Mouse (Mus musculus): ENCODE data around the gene Hrh3. TPM values are rescaled to one million over a fixed set of nuclear protein-coding genes. Genes with fewer than 3 reads are reported as not detected.

Gene Hrh3
- polyA plus RNA-seq (2016; fragmentation: Nextera tagmentation; extraction: Ambion mirVana), result 0.15 and 0.27 TPM in 2 replicates

DNA sequence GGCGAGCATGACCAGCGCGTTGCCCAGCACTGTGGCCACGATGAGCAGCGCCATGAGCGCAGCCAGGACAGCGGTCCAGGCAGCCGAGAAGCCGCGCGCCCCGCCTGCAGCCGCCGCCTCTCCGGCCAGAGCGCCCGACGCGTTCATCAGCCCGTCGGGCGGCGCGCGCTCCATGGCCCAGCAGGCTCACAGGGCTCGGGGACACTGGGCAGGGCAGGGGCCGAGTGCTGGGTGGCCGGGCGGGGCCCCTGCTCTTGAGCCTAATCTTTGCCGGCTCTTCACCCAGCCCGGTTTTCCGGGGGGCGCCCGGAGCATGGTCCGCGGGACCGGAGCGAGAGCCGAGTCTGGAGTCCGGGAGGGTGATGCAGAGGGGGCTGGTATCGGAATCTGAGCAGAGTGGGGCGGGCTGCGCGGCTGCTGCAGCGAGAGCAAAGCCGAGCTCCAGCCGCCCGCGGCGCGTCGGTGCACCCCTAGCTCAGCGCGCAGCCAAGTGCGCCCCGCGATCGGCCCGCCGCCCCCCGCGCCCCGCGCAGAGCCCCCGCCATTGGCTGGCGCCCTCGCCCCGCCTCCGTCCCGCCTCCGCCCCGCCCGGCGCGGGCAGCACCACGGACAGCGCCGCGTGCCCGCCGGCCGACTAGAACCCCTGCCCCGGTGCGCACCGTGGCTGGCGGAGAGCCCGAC, at the start of gene Hrh3:
Gene Hrh3, minus strand, starts transcription at position 511 of the 681 bp plus-strand sequence.
- peak; percentile 85 for ATAC-seq (ENCODE audit: insufficient number of reproducible peaks, insufficient read depth, low FRiP score, low TSS enrichment, low read depth)

DNA sequence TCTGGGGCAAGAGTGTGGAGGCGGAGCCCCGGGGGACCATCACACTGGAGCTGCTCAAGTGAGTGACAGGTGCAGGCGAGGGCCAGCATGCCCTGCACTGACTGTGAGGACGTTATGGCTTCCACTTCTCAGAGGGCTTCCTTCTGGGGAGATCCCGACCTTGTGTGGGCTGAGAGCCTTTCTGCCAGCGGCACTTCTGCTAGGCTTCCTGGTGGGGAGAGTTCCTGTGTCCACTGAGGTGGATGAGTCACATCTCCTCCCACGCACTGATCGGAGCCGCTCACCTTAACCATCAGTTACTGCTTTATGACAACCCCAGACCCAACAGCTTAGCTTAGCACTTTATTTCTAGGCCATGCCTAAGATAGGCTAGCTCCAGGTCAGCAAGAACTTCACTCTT, 44.3 kb upstream of the Hrh3 start:
- ATAC-seq (ENCODE audit: insufficient number of reproducible peaks, insufficient read depth, low FRiP score, low TSS enrichment, low read depth), result no peak
- H3K4me1 ChIP-seq (replicated peaks), result no peaks in the 10 kb centered on the region
- peaks cover 86% of the 10 kb centered on the region for H3K36me3 ChIP-seq
- no peak overlapping the region for H3K4me2 ChIP-seq
- H3K9me3 ChIP-seq, result no peaks in the 10 kb centered on the region
- H3K9ac ChIP-seq (replicated peaks), result no peak overlapping the region
- 83% methylated on average over 9 of the region's 9 CpGs for WGBS
- H3K27ac ChIP-seq, result no peak overlapping the region
- no peaks in the 10 kb centered on the region for H3K27me3 ChIP-seq
- H3K4me3 ChIP-seq (replicated peaks), result no peak overlapping the region

More for the DNA sequence above, at the start of gene Hrh3:
- Histone ChIP-seq H3K4me2 (peak within 1 kb of the TSS; percentile 99), H3K27ac (no peak within 1 kb of the TSS), H3K4me3 (replicated peaks) (peak within 1 kb of the TSS; percentile 53), H3K36me3 (no peaks in the 10 kb centered on the region), H3K4me1 (replicated peaks) (peaks cover 22% of the 10 kb centered on the region), H3K9ac (replicated peaks) (0 out of 2 replicates have a peak within 1 kb of the TSS, but pooled peaks have one; percentile 31), H3K9me3 (no peaks in the 10 kb centered on the region), H3K27me3 (peaks cover 85% of the 10 kb centered on the region)
- under 1% methylated on average over 81 of the region's 87 CpGs for WGBS

DNA sequence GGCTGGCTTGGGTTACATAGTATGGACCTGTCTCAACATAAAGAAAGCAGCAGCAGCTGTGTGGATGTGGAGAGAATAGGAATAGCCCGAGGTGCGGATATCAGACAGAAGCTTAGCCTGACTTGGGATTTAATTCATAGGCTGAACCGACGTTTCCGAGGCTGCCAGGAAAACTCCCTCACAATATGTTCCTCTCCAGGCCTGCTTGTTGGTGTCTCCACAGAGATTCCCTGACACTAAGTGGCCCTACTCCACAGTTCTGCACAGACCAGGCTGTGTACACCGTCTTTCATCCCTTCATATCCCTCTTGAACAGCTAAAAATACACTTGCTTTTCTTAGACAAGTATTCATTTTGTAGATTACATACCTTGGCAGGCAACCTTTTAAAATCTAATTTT, 43.1 kb upstream of the Hrh3 start:
- H3K9me3 ChIP-seq, result no peaks in the 10 kb centered on the region
- H3K9ac ChIP-seq (replicated peaks), result no peak overlapping the region
- H3K4me1 ChIP-seq (replicated peaks), result no peaks in the 10 kb centered on the region
- H3K4me2 ChIP-seq, result no peak overlapping the region
- H3K4me3 ChIP-seq (replicated peaks), result no peak overlapping the region
- peaks cover 77% of the 10 kb centered on the region for H3K36me3 ChIP-seq
- 89% methylated on average over 6 of the region's 6 CpGs for WGBS
- ATAC-seq (ENCODE audit: insufficient number of reproducible peaks, insufficient read depth, low FRiP score, low TSS enrichment, low read depth), result no peak
- no peak overlapping the region for H3K27ac ChIP-seq
- no peaks in the 10 kb centered on the region for H3K27me3 ChIP-seq

DNA sequence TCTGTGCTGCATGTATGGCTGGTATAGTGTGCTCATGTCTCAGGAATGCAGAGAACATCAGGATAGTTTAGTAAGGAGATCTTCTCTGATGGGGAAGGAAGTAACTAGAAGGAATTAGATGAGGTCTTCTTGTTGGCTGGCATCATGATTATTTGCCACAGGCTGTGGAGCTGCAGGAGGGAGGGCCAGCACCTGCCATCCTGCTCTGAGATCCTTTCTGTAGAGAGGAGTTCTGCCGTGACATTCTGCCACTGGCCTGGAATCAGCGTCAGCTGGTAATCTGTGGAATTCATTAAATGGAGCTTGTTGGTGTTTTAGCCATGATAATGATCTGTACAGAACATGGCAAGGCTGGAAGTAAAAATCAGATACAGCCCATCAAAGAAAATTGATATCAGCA, 41.8 kb upstream of the Hrh3 start:
- no peaks in the 10 kb centered on the region for H3K27me3 ChIP-seq
- no peak for ATAC-seq (ENCODE audit: insufficient number of reproducible peaks, insufficient read depth, low FRiP score, low TSS enrichment, low read depth)
- WGBS, result 88% methylated on average over 2 of the region's 2 CpGs
- no peak overlapping the region for H3K4me2 ChIP-seq
- H3K4me1 ChIP-seq (replicated peaks), result no peaks in the 10 kb centered on the region
- H3K36me3 ChIP-seq, result peaks cover 79% of the 10 kb centered on the region
- no peak overlapping the region for H3K4me3 ChIP-seq (replicated peaks)
- no peaks in the 10 kb centered on the region for H3K9me3 ChIP-seq
- H3K9ac ChIP-seq (replicated peaks), result no peak overlapping the region
- no peak overlapping the region for H3K27ac ChIP-seq

DNA sequence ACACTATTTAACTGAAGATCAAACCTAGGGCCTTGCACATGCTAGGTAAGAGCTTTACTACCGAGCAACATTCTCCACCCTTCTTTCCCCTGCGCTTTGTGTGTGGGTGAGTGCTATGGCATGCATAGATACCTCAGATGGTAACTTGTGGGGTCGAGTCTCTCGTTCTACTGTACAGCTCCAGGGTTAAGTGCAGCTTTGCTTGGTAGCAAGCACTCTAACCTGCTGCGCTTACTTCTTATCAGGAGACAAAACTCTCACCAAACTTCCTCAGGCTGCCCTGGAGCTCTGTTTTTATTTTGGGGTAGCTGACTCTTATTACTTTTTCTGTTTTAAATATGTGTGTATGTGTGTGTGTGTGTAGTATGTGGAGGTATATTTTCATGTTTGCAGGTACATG, 31.1 kb upstream of the Hrh3 start:
- H3K27me3 ChIP-seq, result no peaks in the 10 kb centered on the region
- H3K36me3 ChIP-seq, result peaks cover 14% of the 10 kb centered on the region
- no peaks in the 10 kb centered on the region for H3K4me1 ChIP-seq (replicated peaks)
- no peak overlapping the region for H3K4me2 ChIP-seq
- 81% methylated on average over 5 of the region's 5 CpGs for WGBS
- H3K9ac ChIP-seq (replicated peaks), result no peak overlapping the region
- no peak overlapping the region for H3K4me3 ChIP-seq (replicated peaks)
- H3K27ac ChIP-seq, result no peak overlapping the region
- no peak for ATAC-seq (ENCODE audit: insufficient number of reproducible peaks, insufficient read depth, low FRiP score, low TSS enrichment, low read depth)
- no peaks in the 10 kb centered on the region for H3K9me3 ChIP-seq

DNA sequence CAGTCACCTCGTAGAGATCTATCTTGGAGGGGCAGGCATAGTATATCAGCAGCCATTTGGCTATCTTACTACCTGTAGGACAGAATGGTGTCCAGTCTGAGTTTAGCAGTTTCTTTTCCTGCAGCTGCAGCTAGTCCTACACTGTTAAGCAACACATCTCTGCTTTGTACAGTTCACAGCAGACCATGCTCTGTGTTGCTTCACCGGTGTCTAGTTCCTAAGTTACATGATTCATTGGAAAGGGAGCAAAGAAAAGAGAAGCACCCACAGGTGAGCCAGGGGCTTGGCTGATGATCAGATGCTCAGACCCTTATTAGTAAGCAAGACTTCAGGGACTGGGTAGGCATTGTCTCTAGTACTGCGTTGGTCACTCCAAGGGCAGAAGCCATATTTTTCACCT, 29.6 kb upstream of the Hrh3 start:
- no peak for ATAC-seq (ENCODE audit: insufficient number of reproducible peaks, insufficient read depth, low FRiP score, low TSS enrichment, low read depth)
- Histone ChIP-seq H3K36me3 (peaks cover 7% of the 10 kb centered on the region), H3K9ac (replicated peaks) (no peak overlapping the region), H3K4me3 (replicated peaks) (no peak overlapping the region), H3K4me2 (no peak overlapping the region), H3K27me3 (no peaks in the 10 kb centered on the region), H3K4me1 (replicated peaks) (no peaks in the 10 kb centered on the region), H3K9me3 (no peaks in the 10 kb centered on the region), H3K27ac (no peak overlapping the region)
- WGBS, result 82% methylated on average over 3 of the region's 3 CpGs

DNA sequence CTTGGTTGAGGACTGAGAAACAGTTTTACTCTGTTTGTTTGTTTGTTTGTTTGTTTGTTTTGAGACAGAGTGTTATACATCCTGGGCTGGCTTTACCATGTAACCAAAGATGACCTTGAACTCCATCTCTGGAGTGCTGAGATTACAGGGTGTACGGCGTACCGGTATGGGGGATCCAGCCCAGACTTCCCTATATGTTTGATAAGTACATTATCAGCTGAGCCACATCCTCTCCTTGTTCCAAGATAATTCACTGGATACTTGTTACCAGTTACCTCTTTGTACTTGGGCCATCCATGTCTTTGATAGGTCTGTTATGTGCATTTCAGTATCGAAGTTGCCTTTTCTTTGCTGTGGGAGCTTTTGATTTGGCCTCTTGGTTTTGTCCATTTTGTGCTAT, 28.9 kb upstream of the Hrh3 start:
- no peak for ATAC-seq (ENCODE audit: insufficient number of reproducible peaks, insufficient read depth, low FRiP score, low TSS enrichment, low read depth)
- H3K9me3 ChIP-seq, result no peaks in the 10 kb centered on the region
- no peak overlapping the region for H3K27ac ChIP-seq
- no peak overlapping the region for H3K4me2 ChIP-seq
- 90% methylated on average over 4 of the region's 4 CpGs for WGBS
- H3K27me3 ChIP-seq, result no peaks in the 10 kb centered on the region
- peaks cover 2% of the 10 kb centered on the region for H3K36me3 ChIP-seq
- H3K4me1 ChIP-seq (replicated peaks), result no peaks in the 10 kb centered on the region
- no peak overlapping the region for H3K9ac ChIP-seq (replicated peaks)
- no peak overlapping the region for H3K4me3 ChIP-seq (replicated peaks)

DNA sequence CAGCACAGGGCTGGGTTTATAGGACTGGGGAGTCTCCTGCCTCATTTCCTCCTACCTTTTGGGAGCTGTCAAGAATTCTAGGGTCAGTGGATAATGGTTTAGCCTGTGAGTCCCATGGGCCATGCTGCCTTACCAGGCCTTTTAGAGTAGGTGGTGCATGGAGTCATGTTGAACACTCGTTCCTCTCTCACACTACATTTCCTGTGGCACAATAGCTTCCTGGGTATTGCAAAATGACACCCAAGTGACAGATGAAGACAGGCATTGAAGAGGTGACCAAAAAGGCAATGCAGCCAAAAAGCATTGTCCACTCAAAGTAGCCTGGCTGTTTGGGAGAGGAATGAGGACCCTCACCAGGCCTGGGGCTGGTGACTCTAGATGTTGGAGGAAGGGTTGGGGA, 23.4 kb upstream of the Hrh3 start:
- no peaks in the 10 kb centered on the region for H3K9me3 ChIP-seq
- no peak overlapping the region for H3K27ac ChIP-seq
- WGBS, result 65% methylated on average over 1 of the region's 1 CpGs
- H3K36me3 ChIP-seq, result peaks cover 8% of the 10 kb centered on the region; the same call in 1 of the 2 replicates
- no peak for ATAC-seq (ENCODE audit: insufficient number of reproducible peaks, insufficient read depth, low FRiP score, low TSS enrichment, low read depth)
- no peak overlapping the region for H3K4me2 ChIP-seq
- peaks cover 26% of the 10 kb centered on the region for H3K4me1 ChIP-seq (replicated peaks)
- H3K9ac ChIP-seq (replicated peaks), result no peak overlapping the region
- no peak overlapping the region for H3K4me3 ChIP-seq (replicated peaks)
- no peaks in the 10 kb centered on the region for H3K27me3 ChIP-seq

DNA sequence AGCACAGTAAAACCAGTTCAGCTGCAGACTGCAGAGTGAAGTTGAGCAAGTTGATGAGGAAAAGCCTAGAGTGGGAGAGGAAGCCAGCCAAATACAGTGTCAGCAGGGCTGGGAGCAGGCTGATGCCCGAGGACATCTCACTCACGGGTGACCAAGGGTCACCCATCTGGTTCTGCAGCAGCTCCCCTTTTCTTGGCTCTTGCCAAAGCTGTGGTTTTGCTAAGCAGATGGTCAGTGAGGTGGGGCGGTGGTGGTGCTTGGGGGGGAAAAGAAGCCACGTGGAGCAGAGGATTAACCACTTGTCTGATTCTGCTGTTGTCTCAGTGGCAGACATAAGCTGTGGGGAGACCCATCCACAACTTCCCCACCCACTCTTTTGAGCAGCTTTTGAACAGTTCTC, 21.9 kb upstream of the Hrh3 start:
- Histone ChIP-seq H3K27me3 (no peaks in the 10 kb centered on the region), H3K4me1 (replicated peaks) (peaks cover 26% of the 10 kb centered on the region), H3K4me3 (replicated peaks) (no peak overlapping the region), H3K27ac (no peak overlapping the region), H3K9ac (replicated peaks) (no peak overlapping the region), H3K4me2 (no peak overlapping the region), H3K9me3 (no peaks in the 10 kb centered on the region), H3K36me3 (peaks cover 8% of the 10 kb centered on the region; the same call in 1 of the 2 replicates)
- ATAC-seq (ENCODE audit: insufficient number of reproducible peaks, insufficient read depth, low FRiP score, low TSS enrichment, low read depth), result no peak
- WGBS, result 19% methylated on average over 4 of the region's 4 CpGs

DNA sequence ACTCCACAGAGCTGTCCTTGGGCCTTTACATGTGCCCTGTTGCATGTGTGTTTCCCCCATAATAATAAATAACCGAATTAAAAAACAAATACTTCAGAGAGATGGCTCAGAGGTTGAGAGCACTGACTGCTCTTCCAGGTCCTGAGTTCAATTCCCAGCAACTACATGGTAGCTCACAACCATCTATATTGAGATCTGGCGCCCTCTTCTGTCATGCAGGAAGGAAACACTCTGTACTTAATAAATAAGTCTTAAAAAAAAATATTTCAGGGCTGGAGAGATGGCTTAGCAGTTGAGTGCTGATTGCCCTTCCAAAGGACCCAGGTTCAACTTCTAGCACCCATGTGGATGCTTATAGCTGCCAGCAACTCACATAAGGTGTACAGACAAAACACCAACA, 19.9 kb upstream of the Hrh3 start:
- Histone ChIP-seq H3K27me3 (no peaks in the 10 kb centered on the region), H3K27ac (no peak overlapping the region), H3K4me3 (replicated peaks) (no peak overlapping the region), H3K9me3 (no peaks in the 10 kb centered on the region), H3K9ac (replicated peaks) (no peak overlapping the region), H3K4me2 (no peak overlapping the region), H3K36me3 (peaks cover 8% of the 10 kb centered on the region; the same call in 1 of the 2 replicates), H3K4me1 (replicated peaks) (peaks cover 34% of the 10 kb centered on the region)
- 76% methylated on average over 2 of the region's 2 CpGs for WGBS
- no peak for ATAC-seq (ENCODE audit: insufficient number of reproducible peaks, insufficient read depth, low FRiP score, low TSS enrichment, low read depth)

DNA sequence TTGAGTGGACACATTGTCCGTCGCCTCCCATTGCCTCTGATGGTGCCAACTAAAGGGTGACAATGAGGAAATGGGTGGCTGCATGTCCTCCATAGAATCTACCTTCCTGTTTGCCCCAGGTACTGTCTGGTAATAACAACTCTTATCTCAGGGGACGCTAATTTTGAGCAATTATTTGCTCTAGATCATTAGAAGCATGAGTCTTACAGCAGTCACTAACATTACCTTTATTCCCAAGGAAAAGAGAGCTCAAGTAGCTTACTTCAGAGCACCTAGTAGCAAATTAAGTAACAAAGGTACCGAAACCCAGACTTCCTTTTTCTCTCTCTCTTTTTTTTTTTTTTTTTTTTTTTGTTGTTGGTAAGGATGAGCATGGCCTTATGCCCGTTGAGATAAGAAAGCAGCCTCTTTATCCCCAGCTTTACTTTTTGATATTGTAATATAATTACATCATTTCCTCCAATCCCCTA, 16.0 kb upstream of the Hrh3 start:
- Histone ChIP-seq H3K4me2 (peak overlapping the region; percentile 87), H3K27ac (no peak overlapping the region), H3K4me1 (replicated peaks) (peaks cover 20% of the 10 kb centered on the region), H3K9me3 (no peaks in the 10 kb centered on the region), H3K36me3 (peaks cover 8% of the 10 kb centered on the region; the same call in 1 of the 2 replicates), H3K9ac (replicated peaks) (peak overlapping the region; percentile 82), H3K27me3 (peaks cover 17% of the 10 kb centered on the region), H3K4me3 (replicated peaks) (peak overlapping the region; percentile 83)
- WGBS, result 73% methylated on average over 5 of the region's 5 CpGs
- no peak for ATAC-seq (ENCODE audit: insufficient number of reproducible peaks, insufficient read depth, low FRiP score, low TSS enrichment, low read depth)
